Mouse (Mus musculus) lung, postnatal 36 days (tissue): ENCODE results near the gene Abhd5.
"Not testable (repeated sequence)": the region's sequence is repeated elsewhere in the genome, so short reads cannot be mapped to it uniquely, and the experiment has no call there.

Experiments used
- DNase-seq: peaks from one replicate; pipeline ENCODE4 v3.0.0; 2022; ENCODE audit warnings: mixed read lengths

The Abhd5 gene

DNA sequence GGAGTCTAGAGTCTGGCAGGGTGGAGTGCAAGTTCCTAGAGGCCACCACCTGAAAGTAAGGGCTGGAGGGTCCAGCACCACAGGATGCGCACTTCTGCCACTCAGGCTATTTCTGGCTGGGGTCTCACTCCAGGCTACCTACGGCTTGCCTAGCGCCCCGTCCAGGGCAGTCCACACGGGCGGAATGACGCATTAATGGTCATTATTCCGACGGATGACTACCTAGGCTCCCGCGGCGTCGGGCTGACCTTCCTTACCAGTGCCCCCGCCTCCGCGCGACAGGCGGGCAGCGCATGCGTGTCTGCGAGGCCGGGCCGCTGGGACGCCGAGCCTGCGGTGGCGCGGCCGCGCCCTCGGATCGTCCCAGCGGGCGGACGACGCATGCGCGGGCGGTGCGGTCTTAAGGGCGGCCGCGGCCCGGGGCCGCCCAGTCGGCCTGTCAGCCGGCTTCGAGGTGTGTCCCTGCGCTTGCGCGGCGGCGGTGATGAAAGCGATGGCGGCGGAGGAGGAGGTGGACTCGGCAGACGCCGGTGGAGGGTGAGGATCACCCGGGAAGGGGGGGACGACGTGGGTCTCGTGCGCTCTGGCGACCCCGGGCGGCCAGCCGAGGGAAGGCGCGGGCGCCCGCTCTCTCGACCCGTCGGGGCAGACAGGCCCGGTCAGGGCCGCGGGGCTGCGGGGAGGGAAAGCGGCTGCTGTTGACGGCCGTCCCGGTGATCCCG, at the start of gene Abhd5:
Gene Abhd5 (plus strand): TSS at position 306 of the 722 bp plus-strand sequence.
- DNase-seq, result peak; percentile 96

DNA sequence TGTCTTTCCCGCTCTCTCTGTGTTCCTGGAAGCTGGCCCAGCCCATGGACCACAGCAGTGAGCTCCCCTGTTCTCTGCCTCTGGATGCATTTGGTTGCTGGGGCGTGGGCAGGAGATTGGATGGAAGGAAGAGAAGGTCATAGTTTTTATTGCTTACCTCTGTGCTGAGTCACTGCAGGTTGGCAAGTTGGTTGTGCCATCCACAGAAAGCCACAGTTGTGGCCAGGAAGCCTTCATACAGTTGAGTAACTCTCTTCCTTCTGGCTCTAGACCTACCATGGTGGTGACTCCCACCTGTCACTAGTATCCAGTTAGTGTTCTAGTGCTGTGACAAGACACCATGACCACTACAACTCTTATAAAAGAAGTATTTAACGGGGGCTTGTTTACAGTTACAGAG, 46.1 kb upstream of the Abhd5 start:
- DNase-seq, result no peak

DNA sequence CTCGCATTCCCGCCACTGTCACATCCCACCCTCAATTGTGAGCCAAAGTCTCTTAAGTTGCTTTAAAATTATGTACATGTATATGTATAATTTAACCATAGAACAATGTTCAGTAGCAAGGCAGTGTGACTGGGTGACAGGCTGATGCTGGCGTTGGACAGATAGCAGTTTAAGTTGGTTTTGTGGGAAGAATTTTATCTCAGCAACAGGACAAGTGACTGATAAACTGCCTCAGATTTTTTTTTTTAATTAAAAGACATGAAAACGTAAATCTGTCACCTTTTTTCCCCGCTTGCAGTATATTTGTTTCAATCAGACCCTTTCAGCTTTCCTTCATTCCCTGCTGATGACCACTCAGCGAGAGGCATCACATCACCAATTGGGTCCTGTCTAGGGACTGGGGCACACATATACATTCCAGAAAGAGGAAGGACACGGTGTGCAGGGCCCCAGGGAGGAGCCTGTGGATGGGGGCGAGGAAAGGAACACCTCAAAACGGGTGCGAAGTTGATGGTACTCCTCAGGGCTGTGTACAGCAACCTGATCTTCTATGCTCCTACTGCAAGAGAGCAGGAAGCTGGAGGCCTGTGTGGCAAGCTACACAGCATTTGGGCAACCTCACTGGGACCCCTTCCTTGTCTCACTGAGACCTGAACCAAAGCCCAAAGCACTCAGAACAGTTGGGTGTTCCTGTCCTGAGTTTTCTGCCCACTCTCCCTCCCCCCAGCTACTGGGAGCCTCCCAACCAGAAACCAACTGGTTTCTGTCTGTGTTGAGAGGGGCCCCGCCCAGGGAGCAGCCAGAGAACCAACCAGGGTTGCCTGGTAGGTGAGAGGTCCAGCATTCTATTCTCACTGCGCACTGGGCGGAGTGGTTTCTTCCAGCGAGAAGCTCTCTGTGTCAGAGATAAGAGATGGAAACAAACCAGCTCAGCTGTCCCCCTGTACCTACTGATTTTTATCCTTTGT, 42.1 kb upstream of the Abhd5 start:
- peak; percentile 78 for DNase-seq

DNA sequence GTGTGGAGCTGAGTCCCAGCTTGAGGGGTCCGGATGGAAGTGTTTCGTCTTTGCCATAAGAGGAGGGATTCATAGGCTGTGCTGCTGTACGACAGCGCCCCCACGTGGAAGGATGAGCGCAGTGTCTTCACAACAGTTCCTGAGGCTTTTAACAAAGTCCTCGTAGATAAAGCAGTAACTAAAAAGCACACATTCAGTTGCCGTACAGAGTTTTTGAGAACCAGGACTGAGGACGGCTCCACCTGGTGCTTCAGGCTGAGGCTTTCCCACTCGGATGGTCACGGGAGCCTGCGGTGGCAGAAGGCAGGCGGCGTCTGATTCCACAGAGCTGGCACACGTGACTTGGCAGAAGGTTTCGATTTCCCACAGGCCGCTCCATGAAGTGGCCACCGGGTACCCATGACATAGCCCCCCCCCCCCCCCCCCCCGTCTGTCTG, 40.8 kb upstream of the Abhd5 start:
- peak; percentile 92 for DNase-seq

DNA sequence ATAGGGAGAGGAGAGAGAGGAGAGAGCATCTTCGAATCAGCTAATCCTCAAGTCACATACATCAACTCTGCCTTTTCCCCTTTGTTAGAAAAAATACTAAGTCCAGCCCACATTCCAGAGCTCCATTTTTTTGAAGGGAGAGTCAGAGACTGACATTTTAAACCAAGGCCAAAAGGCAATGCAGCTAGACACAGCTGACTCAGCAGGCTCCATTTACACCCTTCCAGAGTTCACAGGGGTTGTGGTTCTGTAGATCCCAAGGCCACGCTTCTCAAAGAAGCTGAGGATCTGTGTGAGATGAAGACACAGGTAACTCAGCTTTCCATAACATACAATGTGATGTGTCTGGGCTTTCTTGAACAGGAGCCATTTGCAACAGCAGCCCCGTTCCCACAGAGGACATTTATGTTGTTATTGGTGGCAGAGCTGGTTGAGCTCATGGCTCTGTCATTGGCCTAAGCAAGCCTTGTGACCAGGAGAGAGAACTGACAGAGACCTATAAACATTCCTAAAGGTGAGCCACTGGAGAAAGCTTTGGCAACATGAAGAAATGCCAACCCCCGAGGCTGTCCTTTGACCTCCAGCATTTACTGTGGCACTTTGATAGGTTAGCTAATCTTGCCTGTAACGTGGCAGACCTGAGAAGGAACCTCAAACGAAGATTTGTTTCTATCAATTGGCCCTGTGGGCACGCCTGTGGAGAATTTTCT, 40.2 kb upstream of the Abhd5 start:
- peak; percentile 43 for DNase-seq

DNA sequence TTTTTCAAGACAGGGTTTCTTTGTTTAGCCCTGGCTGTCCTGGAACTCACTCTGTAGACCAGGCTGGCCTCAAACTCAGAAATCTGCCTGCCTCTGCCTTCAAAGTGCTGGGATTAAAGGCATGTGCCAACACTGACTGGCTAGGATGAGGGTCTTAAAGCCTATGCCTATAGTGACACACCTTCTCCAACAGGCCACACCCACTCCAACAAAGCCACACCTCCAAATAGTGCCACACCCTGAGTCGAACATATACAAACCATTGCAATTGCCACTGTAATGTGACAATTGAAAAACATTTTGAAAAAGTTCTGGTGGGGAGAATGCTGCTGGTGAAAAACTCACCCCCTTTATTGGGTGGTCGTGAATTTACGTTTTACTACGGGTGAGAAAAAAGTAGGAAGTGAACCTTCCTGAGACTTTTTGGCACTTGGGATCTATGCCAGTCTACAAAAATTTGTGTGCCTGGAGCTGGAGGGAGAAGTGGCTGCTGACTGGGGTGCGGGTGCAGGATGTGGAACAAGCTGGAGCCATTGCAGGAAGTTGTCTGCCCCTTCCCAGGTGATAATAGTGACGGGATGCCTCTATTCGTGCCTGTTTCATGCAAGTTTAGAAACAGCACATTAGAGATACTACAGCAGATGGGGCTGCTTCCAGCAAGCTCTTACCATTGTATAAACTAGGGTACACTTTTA, 39.0 kb upstream of the Abhd5 start:
- no peak for DNase-seq

DNA sequence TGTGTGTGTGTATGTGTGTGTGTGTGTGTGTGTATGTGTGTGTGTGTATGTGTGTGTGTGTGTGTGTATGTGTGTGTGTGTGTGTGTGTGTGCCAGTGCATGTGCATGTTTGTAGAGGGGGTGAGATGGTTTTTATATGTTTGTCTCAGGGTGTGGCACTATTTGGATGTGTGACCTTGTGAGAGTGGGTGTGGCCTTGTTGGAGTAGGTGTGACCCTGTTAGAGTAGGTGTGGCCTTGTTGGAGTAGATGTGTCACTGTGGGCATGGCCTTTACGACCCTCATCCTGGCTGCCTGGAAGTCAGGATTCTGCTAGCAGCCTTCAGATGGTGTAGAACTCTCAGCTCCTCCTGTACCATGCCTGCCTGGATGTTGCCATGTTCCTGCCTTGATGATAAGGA, 38.3 kb upstream of the Abhd5 start:
- not testable (repeated sequence) for DNase-seq

DNA sequence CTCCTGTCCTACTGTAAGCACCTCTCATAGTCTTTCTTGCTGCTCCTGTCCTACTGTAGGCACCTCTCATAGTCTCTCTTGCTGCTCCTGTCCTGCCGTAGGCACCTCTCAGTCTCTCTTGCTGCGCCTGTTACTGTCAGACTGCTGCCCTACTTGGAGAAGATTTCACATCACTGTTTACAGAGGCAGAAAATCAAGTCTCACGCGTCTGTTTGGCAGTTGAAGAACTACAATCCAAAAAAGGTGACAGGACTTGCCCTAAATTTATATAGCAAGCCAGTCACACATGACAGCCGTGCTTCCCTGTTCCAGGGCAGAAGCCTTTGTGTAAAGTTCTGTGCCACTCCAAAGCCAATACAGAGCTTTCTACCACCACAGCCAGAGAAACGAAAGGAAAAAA, 37.0 kb upstream of the Abhd5 start:
- no peak for DNase-seq

DNA sequence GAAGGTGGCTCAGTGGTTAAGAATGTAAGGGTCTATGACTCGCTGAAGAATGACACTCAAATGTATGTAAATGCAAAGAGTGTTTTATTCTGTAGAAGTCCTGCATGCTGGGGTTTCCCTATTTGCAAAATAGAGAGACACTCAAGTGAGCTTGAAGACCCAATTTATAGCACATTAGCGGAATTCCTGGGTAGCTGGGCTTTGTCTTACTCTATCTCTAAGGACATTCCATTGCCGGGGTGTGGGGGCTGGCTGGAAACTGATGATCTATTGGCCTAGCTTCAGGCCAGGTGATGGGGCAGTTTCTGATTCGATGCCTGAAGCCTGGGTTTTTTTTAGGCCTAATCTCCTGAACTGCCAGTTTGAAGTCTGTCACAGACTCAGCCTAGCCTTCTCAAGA, 36.5 kb upstream of the Abhd5 start:
- no peak for DNase-seq

DNA sequence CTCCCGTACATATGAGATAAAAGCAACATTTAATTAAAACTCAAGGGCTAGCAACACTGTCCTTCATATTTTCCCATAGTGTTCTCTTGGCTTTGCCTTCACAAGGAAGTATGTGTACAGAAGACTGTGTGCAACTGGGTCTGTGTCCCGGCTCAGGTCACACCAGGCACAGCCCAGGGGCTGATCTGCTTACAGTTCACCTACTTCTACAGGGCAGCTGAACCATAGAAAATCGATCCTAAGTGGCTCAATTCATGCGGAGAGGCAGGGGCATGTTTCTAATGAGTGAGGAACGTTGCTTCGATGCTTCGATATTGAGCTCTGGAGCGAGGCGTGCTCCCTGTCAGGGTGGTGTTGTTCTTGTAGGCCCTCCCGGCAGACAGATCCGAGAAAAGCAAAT, 35.9 kb upstream of the Abhd5 start:
- no peak for DNase-seq

DNA sequence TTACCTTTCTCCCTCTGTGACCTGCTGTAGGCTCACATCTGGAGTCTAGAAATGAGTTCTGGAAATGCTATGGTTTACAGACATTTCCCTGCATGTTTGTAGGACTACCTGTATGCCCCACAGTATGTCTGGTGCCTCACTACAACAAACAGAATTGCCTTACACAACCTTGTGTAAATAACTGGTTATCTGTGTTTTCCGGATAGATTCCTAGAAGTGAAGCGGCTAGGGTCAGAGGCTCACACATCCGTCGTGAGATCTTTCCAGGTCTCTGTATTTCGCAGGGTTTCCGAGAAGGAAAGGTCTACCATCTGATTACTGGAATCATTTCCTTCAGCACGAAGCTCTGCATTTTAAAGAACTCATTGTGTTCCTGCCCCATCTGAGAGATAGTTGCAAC, 34.8 kb upstream of the Abhd5 start:
- DNase-seq, result no peak

DNA sequence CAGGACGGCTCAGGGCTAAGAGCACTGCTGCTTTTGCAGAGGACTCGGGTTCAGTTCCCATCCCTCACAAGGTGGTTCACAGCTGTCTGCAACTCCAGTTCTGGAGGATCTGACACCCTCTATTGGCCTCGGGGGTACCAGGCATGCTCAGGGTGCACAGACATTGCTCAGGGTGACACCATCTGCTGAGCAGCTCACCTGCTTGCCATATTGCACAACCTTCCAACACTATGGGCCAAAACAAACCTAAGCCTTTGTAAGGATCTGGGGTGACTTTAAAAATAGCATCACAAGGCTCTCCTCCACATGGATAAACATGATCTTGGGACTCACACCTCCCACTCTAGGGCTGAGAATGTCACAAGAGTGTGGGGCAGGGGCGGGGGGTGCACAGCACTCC, 30.8 kb upstream of the Abhd5 start:
- peak; percentile 61 for DNase-seq

DNA sequence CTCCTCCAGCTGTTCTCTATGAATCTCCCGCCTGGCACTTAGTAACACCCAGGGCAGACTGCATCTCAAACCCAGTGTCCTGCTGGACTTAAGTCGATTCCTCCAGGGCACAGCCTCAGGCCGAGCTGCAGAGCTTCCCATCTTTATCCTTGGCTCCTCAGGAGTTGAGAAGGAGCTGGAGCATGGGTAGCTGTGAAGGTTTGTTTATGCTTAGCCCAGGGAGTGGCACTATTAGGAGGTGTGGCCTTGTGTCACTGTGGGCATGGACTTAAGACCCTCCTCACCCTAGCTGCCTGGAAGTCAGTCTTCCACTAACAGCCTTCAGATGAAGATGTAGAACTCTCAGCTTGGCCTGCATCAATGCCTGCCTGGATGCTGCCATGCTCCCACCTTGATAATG, 29.1 kb upstream of the Abhd5 start:
- DNase-seq, result no peak

DNA sequence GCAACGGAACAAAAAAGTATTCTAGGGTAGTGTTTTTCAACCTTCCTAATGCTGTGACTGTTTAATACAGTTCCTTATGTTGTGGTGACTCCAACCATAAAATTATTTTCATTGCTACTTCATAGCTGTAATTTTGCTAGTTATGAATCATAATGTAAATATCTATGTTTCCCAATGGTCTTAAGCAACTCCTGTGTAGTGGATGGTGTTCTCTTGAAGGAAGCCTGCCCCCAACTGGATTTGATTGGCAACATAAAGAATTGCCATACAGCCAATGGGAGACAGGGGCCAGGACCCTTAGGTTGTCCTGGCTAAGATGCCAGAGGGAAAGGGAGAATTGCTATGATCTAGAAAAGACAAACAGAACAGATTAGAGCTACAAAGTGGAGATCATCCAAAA, 25.4 kb upstream of the Abhd5 start:
- DNase-seq, result peak; percentile 50

DNA sequence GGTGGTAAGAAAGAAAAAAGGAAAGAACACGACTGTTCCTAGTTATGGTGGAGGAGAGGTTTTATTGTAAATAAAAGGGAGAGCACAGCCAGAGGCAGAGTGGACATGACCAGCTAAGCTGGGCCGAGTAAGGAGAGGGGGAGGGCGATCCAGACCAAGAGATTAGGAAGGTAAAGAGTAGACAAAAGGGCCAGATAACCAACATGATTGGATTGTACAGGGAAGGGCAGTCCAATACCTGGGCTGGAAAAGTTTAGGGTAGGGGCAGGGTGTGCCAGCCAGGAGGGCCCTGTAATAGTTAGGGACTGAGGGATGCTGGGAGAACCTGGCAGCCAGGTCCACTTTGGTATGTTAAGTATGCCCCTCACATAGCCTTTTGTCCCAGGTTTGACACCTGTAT, 23.2 kb upstream of the Abhd5 start:
- no peak for DNase-seq

DNA sequence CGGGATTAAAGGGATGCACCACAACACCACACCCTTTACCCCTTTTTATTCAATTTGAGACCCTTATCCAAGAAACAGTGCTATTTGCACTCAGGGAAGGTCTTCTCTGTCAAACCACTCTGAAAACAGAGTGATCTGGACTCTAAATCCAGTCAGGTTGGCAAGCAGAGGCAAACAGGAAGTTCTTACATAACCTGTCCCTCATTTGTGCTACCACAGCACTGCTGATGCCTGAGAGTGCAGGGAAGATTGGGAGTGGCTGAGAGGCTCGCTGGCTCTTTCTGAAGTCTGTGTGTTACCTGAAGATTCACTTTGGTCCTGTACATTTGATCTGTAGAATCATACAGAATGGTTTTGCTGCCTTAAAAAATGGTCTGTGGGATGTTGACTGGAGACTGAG, 14.7 kb upstream of the Abhd5 start:
- DNase-seq, result peak; percentile 56

DNA sequence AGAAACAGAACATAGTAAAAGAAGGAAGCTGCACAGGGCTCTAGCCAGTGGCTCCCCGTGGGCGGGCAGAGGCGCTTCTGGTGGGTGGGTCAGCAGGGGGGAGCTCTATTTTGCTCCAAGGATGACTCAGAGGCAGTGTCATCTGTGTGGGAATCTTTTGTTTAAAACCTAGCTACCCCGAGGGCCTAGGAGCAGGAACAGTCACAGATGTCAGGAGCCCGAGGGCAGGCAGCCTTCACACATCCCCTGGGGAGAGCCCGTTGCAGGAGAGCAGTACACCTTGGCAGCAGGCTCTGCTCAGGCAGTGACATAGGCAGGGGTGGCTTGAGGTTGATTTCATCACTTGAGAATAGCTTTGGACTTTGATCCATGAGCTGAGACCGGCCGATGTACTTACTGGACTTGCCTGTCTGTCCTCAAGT, 13.9 kb upstream of the Abhd5 start:
- no peak for DNase-seq

DNA sequence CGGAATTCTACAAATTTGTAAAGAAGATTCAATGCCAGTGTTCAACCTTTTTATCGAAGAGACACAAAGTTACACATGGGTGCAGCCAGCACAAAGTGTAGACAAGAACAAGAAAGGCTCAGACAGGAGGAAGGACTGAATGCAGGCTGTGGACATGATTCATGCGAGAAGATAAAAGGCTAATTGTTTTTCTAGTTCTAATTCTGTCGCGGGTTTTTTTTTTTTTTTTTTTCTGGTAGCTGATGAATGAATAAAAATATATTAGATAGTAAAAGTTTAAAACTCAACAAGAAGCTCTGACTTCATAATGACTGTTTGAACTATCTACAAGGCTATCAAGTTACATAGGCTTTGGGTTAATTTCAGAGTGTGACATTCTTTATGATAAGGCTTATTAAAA, 11.4 kb upstream of the Abhd5 start:
- DNase-seq, result no peak

DNA sequence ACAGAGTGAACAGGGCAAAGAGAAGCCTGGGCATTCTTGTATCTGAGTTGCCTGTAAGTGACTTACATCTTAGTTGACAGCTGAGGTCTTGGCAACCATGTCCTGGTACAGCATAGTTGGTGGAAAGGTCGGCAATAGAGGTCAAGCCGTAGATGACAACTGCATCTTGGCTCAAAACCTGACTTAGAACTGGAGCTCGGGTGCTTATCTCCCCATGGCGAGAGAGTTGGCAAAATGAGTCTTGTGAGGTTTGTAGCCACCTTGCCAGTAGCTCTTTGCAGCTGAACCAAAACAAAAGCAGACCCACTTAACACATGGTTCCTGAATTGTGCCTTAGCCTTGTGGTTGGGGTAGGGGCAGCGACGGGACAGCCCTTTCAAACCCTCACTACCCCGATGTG, 8.0 kb upstream of the Abhd5 start:
- DNase-seq, result no peak

DNA sequence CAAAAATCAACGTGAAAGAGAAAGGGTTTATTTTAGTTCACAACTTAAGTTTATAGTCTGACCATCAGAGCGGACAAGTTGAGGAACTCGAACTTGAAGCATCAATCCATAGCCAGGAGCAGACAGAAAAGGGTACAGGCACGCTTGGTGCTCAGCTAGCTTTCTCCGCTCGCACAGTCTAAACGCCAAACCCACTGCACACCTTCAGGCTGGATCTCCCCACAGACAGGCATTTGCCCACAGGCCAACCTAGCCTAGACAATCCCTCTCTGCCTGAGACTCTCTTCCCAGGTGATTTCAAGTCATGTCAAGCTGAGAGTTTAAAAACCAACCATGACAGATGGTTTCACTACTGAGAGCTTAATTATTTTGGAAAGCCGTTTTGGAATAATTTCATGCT, 6.8 kb upstream of the Abhd5 start:
- DNase-seq, result no peak

DNA sequence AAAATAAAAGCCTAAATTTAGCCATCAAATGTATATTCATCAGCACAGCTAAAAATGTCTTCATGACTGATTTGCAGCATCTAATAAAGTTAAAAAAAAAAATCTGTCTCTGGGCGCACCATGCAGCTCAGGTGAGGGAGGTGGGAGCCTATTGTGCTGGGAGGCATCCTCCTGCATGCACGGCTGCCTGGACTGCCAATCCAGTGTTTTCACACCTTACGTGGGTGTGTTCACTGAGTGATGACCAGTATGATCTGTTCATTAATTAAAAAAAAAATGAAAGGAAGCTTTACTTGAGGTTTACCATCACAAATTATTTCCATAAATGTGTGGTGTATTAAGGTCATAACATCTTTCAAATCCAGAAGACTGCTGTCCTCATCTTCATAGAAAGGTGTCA, 6.1 kb upstream of the Abhd5 start:
- DNase-seq, result no peak

DNA sequence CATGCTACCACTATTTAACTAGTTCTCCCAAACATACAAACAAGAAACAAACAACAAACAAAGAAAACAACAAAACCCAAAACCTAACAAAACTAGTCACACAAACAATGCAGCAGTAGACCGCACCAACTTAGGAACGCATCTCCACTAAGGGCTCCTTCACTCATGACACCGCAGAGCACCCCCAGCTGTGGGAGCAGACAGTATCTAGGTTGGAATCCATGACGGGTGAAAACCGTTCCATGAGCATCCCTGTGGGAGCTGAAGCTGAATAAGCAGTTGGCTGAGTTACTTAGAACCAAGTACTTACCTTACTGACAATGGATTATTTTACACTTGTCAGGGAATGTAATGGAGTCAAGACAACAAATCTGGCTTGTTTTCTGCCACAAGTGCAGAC, 5.3 kb upstream of the Abhd5 start:
- no peak for DNase-seq

DNA sequence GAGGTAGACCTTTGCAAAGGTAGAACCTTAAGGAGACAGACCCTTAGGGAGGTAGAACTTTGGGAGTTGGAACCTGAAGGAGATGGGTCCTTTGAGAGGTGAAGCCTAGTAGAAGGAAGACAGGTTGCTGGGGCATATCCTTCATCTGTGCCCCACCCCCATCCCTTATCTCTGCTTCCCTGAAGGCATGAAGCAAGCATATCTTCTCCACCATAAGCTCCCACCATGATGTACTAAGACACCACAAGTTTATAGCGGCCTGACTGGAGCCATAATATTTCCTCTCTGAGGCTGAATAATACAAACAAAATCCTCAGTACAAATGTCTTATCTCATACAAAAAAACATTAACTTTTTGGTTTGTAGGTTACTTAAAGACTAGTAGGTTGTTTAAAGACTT, 3.5 kb upstream of the Abhd5 start:
- DNase-seq, result no peak
